Mouse (Mus musculus): ENCODE measurements at regions not wholly inside any gene's neighbourhood (a gene's known extent, or its start where the extent isn't known, plus 50 kb on each side); places are given as distances from the start of the nearest gene placed in this dataset.

DNA sequence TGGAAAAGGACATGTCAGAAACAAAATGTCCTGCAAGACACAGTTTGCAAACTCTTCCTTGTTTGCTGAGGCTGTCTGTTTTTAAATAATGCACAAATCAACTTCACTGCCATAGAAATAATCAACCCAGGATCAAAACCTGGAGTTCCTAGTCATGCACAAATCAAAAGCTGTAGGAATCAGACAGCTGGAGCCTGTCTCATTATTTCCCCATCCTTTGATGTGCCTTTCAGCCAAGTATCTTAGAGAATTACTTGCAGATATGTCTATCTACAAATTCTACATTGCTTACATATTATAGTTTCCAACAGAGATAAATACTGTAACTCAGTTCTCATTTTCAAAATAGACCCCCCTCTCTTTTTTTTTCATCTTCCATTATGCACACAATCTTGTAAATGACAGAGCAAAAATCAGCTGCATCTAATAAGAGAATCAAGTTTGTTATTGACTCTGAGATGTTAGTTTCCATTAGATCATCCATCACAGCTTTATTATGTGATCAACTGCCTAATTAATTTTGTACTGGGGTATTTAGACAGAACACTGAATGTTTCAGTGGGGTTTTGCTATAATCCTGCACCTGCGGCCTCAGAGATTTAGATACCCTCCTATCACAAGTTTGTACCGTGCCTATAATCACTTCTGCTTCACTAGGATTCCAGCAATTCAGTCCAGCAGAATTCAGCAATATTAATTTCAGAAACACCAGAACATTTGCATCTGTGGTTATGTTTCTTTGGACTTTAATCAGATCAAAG is 798.9 kb upstream of the Tenm2 start:
- DNase-seq: no peak
- no peak overlapping the region for H3K9ac ChIP-seq (ENCODE audit: low read depth, low read length)
- no peak overlapping the region for H3K27ac ChIP-seq
- WGBS: 74% methylated on average over 2 of the region's 2 CpGs
- H3K79me2 ChIP-seq (replicated peaks; ENCODE audit: control insufficient read depth, insufficient read depth, low read length): no peaks in the 10 kb centered on the region
- no peaks in the 10 kb centered on the region for H3K36me3 ChIP-seq (ENCODE audit: control insufficient read depth, insufficient read depth, low read length)
- H3K27me3 ChIP-seq (ENCODE audit: control insufficient read depth, insufficient read depth, low read length): no peaks in the 10 kb centered on the region
- intact Hi-C loops (cut with DNase I): no loop called here
- TF ChIP-seq CTCF (IDR thresholded peaks at IDR 0.05) (no peak), POLR2A (IDR thresholded peaks at IDR 0.05; ENCODE audit: insufficient read depth, low read depth, low read length) (no peak), EP300 (IDR thresholded peaks at IDR 0.05; ENCODE audit: insufficient read depth, low read depth, low read length) (no peak)
- no peak overlapping the region for H3K4me3 ChIP-seq
- no peaks in the 10 kb centered on the region for H3K4me1 ChIP-seq (ENCODE audit: control insufficient read depth, insufficient read depth, low read length)

DNA sequence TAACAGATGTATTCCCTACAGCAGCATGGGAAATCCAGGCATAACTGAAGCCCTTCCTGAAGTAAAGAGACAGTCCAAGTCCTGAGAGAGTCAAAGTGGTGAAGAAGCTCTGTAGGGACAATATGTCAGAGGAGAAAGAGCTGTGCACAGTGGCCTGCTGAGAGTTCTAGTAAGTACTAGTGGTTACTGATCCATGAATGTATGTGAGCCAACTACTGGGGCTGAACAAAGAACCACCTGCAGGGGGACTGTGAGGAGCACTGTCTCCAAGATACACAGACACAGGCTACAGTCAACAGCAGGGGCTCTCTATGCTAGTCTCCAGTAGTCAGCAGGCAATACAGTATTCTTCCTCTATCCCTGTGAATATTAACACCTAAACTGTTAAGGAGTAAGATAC is 785.9 kb upstream of the Tenm2 start:
- Histone ChIP-seq H3K79me2 (replicated peaks; ENCODE audit: control insufficient read depth, insufficient read depth, low read length) (no peaks in the 10 kb centered on the region), H3K27me3 (ENCODE audit: control insufficient read depth, insufficient read depth, low read length) (no peaks in the 10 kb centered on the region), H3K9ac (ENCODE audit: low read depth, low read length) (no peak overlapping the region), H3K36me3 (ENCODE audit: control insufficient read depth, insufficient read depth, low read length) (no peaks in the 10 kb centered on the region), H3K4me3 (no peak overlapping the region), H3K4me1 (ENCODE audit: control insufficient read depth, insufficient read depth, low read length) (no peaks in the 10 kb centered on the region), H3K27ac (no peak overlapping the region)
- no peak for DNase-seq
- intact Hi-C loops (cut with DNase I): no loop called here
- TF ChIP-seq EP300 (IDR thresholded peaks at IDR 0.05; ENCODE audit: insufficient read depth, low read depth, low read length) (no peak), POLR2A (IDR thresholded peaks at IDR 0.05; ENCODE audit: insufficient read depth, low read depth, low read length) (no peak), CTCF (IDR thresholded peaks at IDR 0.05) (no peak)

DNA sequence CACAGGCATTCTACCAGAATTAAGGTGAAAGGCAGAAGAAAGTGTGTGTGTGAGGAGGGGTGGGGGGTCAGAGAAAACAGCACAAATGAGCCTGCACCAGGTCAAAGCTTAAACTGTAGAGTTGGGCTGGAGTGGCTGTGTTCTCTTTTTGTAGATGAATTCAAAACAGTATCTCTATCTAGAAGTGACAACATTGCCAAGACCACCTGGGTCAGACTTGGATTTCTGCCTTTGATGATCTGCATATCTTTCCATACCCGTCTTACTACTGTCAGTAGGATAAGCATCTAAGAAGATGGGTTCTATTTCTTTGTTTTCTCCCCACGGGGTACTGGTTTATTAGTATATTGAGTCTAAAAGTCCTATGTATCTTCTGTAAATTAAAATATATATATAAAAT is 742.4 kb upstream of the Tenm2 start:
- WGBS: 72% methylated on average over 2 of the region's 2 CpGs
- Histone ChIP-seq H3K9ac (ENCODE audit: low read depth, low read length) (no peak overlapping the region), H3K4me3 (no peak overlapping the region), H3K79me2 (replicated peaks; ENCODE audit: control insufficient read depth, insufficient read depth, low read length) (no peaks in the 10 kb centered on the region), H3K27ac (no peak overlapping the region), H3K36me3 (ENCODE audit: control insufficient read depth, insufficient read depth, low read length) (no peaks in the 10 kb centered on the region), H3K27me3 (ENCODE audit: control insufficient read depth, insufficient read depth, low read length) (no peaks in the 10 kb centered on the region), H3K4me1 (ENCODE audit: control insufficient read depth, insufficient read depth, low read length) (no peaks in the 10 kb centered on the region)
- no peak for DNase-seq
- TF ChIP-seq POLR2A (IDR thresholded peaks at IDR 0.05; ENCODE audit: insufficient read depth, low read depth, low read length) (no peak), CTCF (IDR thresholded peaks at IDR 0.05) (no peak), EP300 (IDR thresholded peaks at IDR 0.05; ENCODE audit: insufficient read depth, low read depth, low read length) (no peak)
- intact Hi-C loops (cut with DNase I): no loop called here

DNA sequence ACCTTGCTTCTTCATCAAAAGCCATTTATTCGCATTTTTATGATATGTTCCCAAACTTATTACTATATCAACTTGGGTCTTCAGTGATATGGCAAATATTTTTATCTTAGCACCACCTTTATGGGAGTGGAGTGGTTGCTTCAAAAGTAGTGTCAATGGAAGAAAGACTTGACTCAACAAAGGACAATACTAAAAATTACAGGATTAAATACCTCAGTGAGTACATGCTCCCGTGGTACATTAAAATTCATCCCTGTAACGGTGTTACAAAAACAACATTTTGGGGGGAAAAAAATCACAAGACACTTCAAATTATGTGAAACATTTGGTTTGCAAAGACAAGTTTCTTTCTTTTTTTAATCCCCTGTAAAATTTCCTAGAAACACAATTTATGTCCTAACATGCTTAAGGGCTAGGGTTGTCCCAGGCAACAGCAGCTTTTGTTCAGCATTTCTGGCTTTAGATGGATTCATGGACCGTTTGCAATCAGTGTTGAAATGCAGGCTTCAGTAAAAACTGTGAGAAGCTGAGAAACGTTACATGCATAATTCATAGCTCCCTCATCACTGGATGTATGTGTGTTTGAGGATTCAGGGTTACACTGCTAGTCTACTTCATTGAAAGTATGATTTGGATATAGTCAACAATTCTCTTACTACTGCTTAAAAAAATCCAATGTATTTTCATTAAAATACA is 700.8 kb upstream of the Tenm2 start:
- Histone ChIP-seq H3K4me1 (ENCODE audit: control insufficient read depth, insufficient read depth, low read length) (no peaks in the 10 kb centered on the region), H3K79me2 (replicated peaks; ENCODE audit: control insufficient read depth, insufficient read depth, low read length) (no peaks in the 10 kb centered on the region), H3K36me3 (ENCODE audit: control insufficient read depth, insufficient read depth, low read length) (no peaks in the 10 kb centered on the region), H3K27me3 (ENCODE audit: control insufficient read depth, insufficient read depth, low read length) (no peaks in the 10 kb centered on the region), H3K4me3 (no peak overlapping the region), H3K9ac (ENCODE audit: low read depth, low read length) (no peak overlapping the region), H3K27ac (no peak overlapping the region)
- intact Hi-C loops (cut with DNase I): no loop called here
- no peak for DNase-seq
- WGBS: 70% methylated on average over 5 of the region's 5 CpGs
- TF ChIP-seq EP300 (IDR thresholded peaks at IDR 0.05; ENCODE audit: insufficient read depth, low read depth, low read length): no peak
- no peak for TF ChIP-seq CTCF (IDR thresholded peaks at IDR 0.05)
- no peak for TF ChIP-seq POLR2A (IDR thresholded peaks at IDR 0.05; ENCODE audit: insufficient read depth, low read depth, low read length)

DNA sequence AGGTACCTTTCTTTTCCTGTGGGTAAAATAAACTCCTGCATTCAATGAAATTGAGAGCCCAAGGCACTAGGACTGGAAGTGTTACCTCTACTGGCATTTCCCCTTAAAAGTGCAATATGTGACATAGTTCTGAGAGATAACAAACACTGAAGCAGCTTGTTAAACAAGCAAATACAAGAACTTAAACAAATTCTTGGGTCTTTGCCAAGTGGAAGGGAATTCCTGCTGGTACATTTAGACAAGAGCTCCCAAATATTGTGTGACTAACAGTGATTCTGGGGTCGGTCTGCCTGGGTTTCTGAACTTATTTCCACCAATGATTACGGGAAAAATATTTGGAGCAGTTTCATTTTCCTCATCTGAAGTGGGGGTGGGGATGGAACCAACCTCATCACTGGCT is 677.4 kb upstream of the Tenm2 start:
- Histone ChIP-seq H3K27me3 (ENCODE audit: control insufficient read depth, insufficient read depth, low read length) (no peaks in the 10 kb centered on the region), H3K79me2 (replicated peaks; ENCODE audit: control insufficient read depth, insufficient read depth, low read length) (no peaks in the 10 kb centered on the region), H3K9ac (ENCODE audit: low read depth, low read length) (no peak overlapping the region), H3K4me1 (ENCODE audit: control insufficient read depth, insufficient read depth, low read length) (no peaks in the 10 kb centered on the region), H3K4me3 (no peak overlapping the region), H3K36me3 (ENCODE audit: control insufficient read depth, insufficient read depth, low read length) (no peaks in the 10 kb centered on the region), H3K27ac (no peak overlapping the region)
- TF ChIP-seq CTCF (IDR thresholded peaks at IDR 0.05): no peak
- no peak for TF ChIP-seq EP300 (IDR thresholded peaks at IDR 0.05; ENCODE audit: insufficient read depth, low read depth, low read length)
- TF ChIP-seq POLR2A (IDR thresholded peaks at IDR 0.05; ENCODE audit: insufficient read depth, low read depth, low read length): no peak
- intact Hi-C loops (cut with DNase I): no loop called here
- no peak for DNase-seq
- 28% methylated on average over 2 of the region's 2 CpGs for WGBS

DNA sequence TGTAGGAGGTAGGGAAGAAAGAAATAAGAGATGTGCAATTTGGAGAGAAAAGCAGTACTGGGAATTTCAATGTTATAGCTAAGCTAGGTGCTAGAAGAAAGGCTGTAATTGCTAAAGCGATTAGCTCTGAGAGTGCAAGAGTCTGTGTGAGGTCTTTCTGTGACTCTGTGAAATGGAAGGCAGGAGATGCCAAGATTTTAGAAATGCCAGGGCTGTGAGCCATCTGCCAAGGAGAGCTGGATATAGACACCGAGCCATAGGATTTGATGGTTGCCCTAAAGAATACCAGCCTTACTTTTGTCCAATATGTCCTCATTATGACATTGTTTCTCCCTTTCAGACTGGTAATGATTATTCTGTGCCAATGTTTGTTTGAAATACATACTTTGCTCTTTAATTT is 669.2 kb upstream of the Tenm2 start:
- Histone ChIP-seq H3K9ac (ENCODE audit: low read depth, low read length) (no peak overlapping the region), H3K4me1 (ENCODE audit: control insufficient read depth, insufficient read depth, low read length) (no peaks in the 10 kb centered on the region), H3K27ac (no peak overlapping the region), H3K27me3 (ENCODE audit: control insufficient read depth, insufficient read depth, low read length) (no peaks in the 10 kb centered on the region), H3K4me3 (no peak overlapping the region), H3K79me2 (replicated peaks; ENCODE audit: control insufficient read depth, insufficient read depth, low read length) (no peaks in the 10 kb centered on the region), H3K36me3 (ENCODE audit: control insufficient read depth, insufficient read depth, low read length) (no peaks in the 10 kb centered on the region)
- DNase-seq: no peak
- intact Hi-C loops (cut with DNase I): no loop called here
- TF ChIP-seq EP300 (IDR thresholded peaks at IDR 0.05; ENCODE audit: insufficient read depth, low read depth, low read length): no peak
- no peak for TF ChIP-seq CTCF (IDR thresholded peaks at IDR 0.05)
- TF ChIP-seq POLR2A (IDR thresholded peaks at IDR 0.05; ENCODE audit: insufficient read depth, low read depth, low read length): no peak
- 74% methylated on average over 2 of the region's 2 CpGs for WGBS

Data from heart, adult 2 months (tissue).